In genomic region chr6:87597116-87597833, GRCm38 (mm10) we compare ENCODE assay signal across 11 mouse cellular contexts. TPM values are rescaled to one million over a fixed set of nuclear protein-coding genes. Genes with fewer than 3 reads are reported as not detected.
A peak's percentile ranks its signal among the peaks of the same experiment; 100 is the strongest.
DNase-seq lines count a peak whose midpoint lies in the region; ATAC-seq and TF ChIP-seq lines count a peak whose summit lies in the region.
"Had no signal": no experiment of that assay in that cellular context is flagged by ENCODE, and none has a peak within 500 bp of the region (broad histone marks: within the 10 kb centered on the region; RNA-seq: fewer than 3 reads in every experiment).

No protein-coding gene starts in this region.

- WGBS in forebrain, postnatal 0 days, result 18% methylated on average over 10 of the region's 10 CpGs

- ATAC-seq in forebrain, postnatal 0 days, result peak; percentile 78

- H3K9ac ChIP-seq in MEL (ENCODE audit: control insufficient read depth, low read depth, low read length, poor library complexity, severe bottlenecking), result no peak overlapping the region
- no peak overlapping the region for H3K9ac ChIP-seq in forebrain, postnatal 0 days
- H3K9ac ChIP-seq: limb, embryonic 13.5 days; stomach, embryonic 15.5 days had no signal

- no peak for TF ChIP-seq CTCF in MEL (IDR thresholded peaks at IDR 0.05 in 2 of 3, conservative IDR thresholded peaks at IDR 0.05 in 1 of 3; ENCODE audit: control insufficient read depth in 1 of 3, insufficient read depth in 1 of 3, low read depth in 2 of 3, low read length in 3 of 3, poor library complexity in 1 of 3, severe bottlenecking in 1 of 3)
- no peak for TF ChIP-seq CTCF in forebrain, postnatal 0 days (IDR thresholded peaks at IDR 0.05; ENCODE audit: low read depth)

- TF ChIP-seq POLR2A in MEL (IDR thresholded peaks at IDR 0.05; ENCODE audit: control insufficient read depth in 1 of 2, insufficient read depth in 1 of 2, low read depth in 1 of 2, low read length in 2 of 2, poor library complexity in 1 of 2), result no peak

- peaks cover 1 to 9% of the 10 kb centered on the region in 2 experiments; a peak in 3 of 4 replicates for H3K27me3 ChIP-seq in MEL (ENCODE audit: control insufficient read depth in 1 of 2, insufficient read depth in 2 of 2, low read length in 2 of 2)
- H3K27me3 ChIP-seq in forebrain, postnatal 0 days (ENCODE audit: insufficient read depth, low read length), result no peaks in the 10 kb centered on the region
- H3K27me3 ChIP-seq: CH12.LX; limb, embryonic 13.5 days; stomach, embryonic 15.5 days had no signal

- no peak overlapping the region for H3K4me3 ChIP-seq in MEL (ENCODE audit: control insufficient read depth in 1 of 2, insufficient read depth in 1 of 2, low read depth in 2 of 2, low read length in 2 of 2)
- H3K4me3 ChIP-seq in forebrain, postnatal 0 days (ENCODE audit: low read depth, low read length), result no peak overlapping the region
- H3K4me3 ChIP-seq: limb, embryonic 13.5 days; stomach, embryonic 15.5 days had no signal

- H3K4me1 ChIP-seq in MEL (ENCODE audit: control insufficient read depth in 1 of 2, insufficient read depth in 2 of 2, low read length in 2 of 2), result peaks cover 0 to 4% of the 10 kb centered on the region in 2 experiments; a peak in 1 of 4 replicates
- no peaks in the 10 kb centered on the region for H3K4me1 ChIP-seq in forebrain, postnatal 0 days (ENCODE audit: insufficient read depth)
- H3K4me1 ChIP-seq: limb, embryonic 13.5 days; stomach, embryonic 15.5 days had no signal

- DNase-seq in gastrocnemius, postnatal 25 days, result peak; percentile 24
- DNase-seq in gastrocnemius, postnatal 36 days, result no peak
- peak; percentile 17 for DNase-seq in MEL (ENCODE audit: low read depth, low spot score)
- peak; percentile 54 for DNase-seq in forebrain, postnatal 0 days
- DNase-seq in kidney, postnatal 4 days, result peak; percentile 43 to 70
- DNase-seq in c-Kit-positive CD71-positive TER-119-positive erythroid progenitor cells, embryonic 14.5 days (ENCODE audit: low spot score), result no peak
- no peak for DNase-seq in left cerebral cortex, adult 11 months (ENCODE audit: low spot score)
- no peak for DNase-seq in left cerebral cortex, postnatal 14 days (ENCODE audit: low spot score in 2 of 2)

- no peak for TF ChIP-seq EP300 in MEL (IDR thresholded peaks at IDR 0.05; ENCODE audit: low read depth in 1 of 2, low read length in 2 of 2)

- no peak for TF ChIP-seq RAD21 in MEL (IDR thresholded peaks at IDR 0.05; ENCODE audit: low read depth, low read length)

- no peaks in the 10 kb centered on the region for H3K36me3 ChIP-seq in MEL (ENCODE audit: control insufficient read depth in 1 of 2, insufficient read depth in 2 of 2, low read length in 2 of 2)
- no peaks in the 10 kb centered on the region for H3K36me3 ChIP-seq in forebrain, postnatal 0 days (ENCODE audit: insufficient read depth)
- H3K36me3 ChIP-seq: limb, embryonic 13.5 days; stomach, embryonic 15.5 days had no signal

- H3K9me3 ChIP-seq in MEL (replicated peaks; ENCODE audit: insufficient read depth, low read length), result no peaks in the 10 kb centered on the region
- H3K9me3 ChIP-seq in forebrain, postnatal 0 days (ENCODE audit: low read length), result no peaks in the 10 kb centered on the region
- H3K9me3 ChIP-seq: limb, embryonic 13.5 days; stomach, embryonic 15.5 days had no signal

- H3K4me2 ChIP-seq in forebrain, postnatal 0 days (ENCODE audit: low read depth), result no peak overlapping the region
- H3K4me2 ChIP-seq: limb, embryonic 13.5 days; stomach, embryonic 15.5 days had no signal

- no peak overlapping the region for H3K27ac ChIP-seq in MEL (ENCODE audit: control insufficient read depth, low read depth, low read length)
- H3K27ac ChIP-seq in forebrain, postnatal 0 days (ENCODE audit: low read depth, low read length), result no peak overlapping the region
- H3K27ac ChIP-seq: limb, embryonic 13.5 days; stomach, embryonic 15.5 days had no signal

- no peaks in the 10 kb centered on the region for H3K79me2 ChIP-seq in MEL (ENCODE audit: control insufficient read depth, insufficient read depth, low read length, poor library complexity)

- intact Hi-C loops in gastrocnemius, postnatal 36 days (cut with DNase I), result no loop called here
- intact Hi-C loops in left cerebral cortex, postnatal 14 days (cut with DNase I), result no loop called here

TF ChIP-seq in MEL, 35 proteins besides CTCF, POLR2A, EP300 and RAD21:
- TF ChIP-seq MYB (IDR thresholded peaks at IDR 0.05; ENCODE audit: low read depth, low read length) (no peak), HCFC1 (IDR thresholded peaks at IDR 0.05; ENCODE audit: low read depth, low read length) (no peak), MXI1 (IDR thresholded peaks at IDR 0.05; ENCODE audit: low read depth, low read length) (no peak), ZC3H11A (IDR thresholded peaks at IDR 0.05; ENCODE audit: low read depth, low read length) (no peak), TAL1 (IDR thresholded peaks at IDR 0.05; ENCODE audit: low read length) (no peak), ELF1 (IDR thresholded peaks at IDR 0.05; ENCODE audit: low read depth, low read length) (no peak), POLR2AphosphoS5 (IDR thresholded peaks at IDR 0.05; ENCODE audit: borderline replicate concordance, low read depth, low read length) (no peak), SMC3 (IDR thresholded peaks at IDR 0.05; ENCODE audit: low read depth, low read length) (no peak)

RNA-seq across cellular contexts. Expression of gene Prokr1, which starts 6.7 kb away (rescaled TPM):
- 1 to 10 TPM; 2.1 to 2.3 TPM for total RNA-seq in gastrocnemius, postnatal 25 days (2021)
- total RNA-seq in gastrocnemius, postnatal 36 days (2021), result 1 to 10 TPM; 1.9 to 3.1 TPM
- 1.3 and 1.4 TPM in 2 replicates for total RNA-seq in MEL (2012; rRNA removed)
- 1 to 10 TPM in 1 of 2 experiments, not detected in 1; 1.4 TPM for polyA plus RNA-seq in MEL (2012; ENCODE audit: insufficient read depth in 1 of 2, insufficient read length in 2 of 2, low read depth in 1 of 2, low replicate concordance in 2 of 2, missing spikeins in 1 of 2)
- 2.5 and 3.1 TPM in 2 replicates for total RNA-seq in forebrain, postnatal 0 days (2014; rRNA removed)
- 1.1 and 1.6 TPM in 2 replicates for polyA plus RNA-seq in forebrain, postnatal 0 days (2015; fragmentation: Nextera tagmentation; extraction: Ambion mirVana)
- total RNA-seq in left cerebral cortex, postnatal 14 days (2021), result under 1 TPM; 0.32 to 0.92 TPM

Comparison
In these comparisons a context has a peak if more than half of its experiments do, and no peak if none do; other contexts are left out.
1. DNase-seq: peak in gastrocnemius, postnatal 25 days (single experiment), MEL (single experiment), forebrain, postnatal 0 days (single experiment) and kidney, postnatal 4 days (2 of 2); none in gastrocnemius, postnatal 36 days (0 of 2), c-Kit-positive CD71-positive TER-119-positive erythroid progenitor cells, embryonic 14.5 days (single experiment), left cerebral cortex, adult 11 months (single experiment) and left cerebral cortex, postnatal 14 days (0 of 2).